Mouse (Mus musculus) CH12.LX (cell line): ENCODE data around the gene Camta1. TPM values are rescaled to one million over a fixed set of nuclear protein-coding genes. Genes with fewer than 3 reads are reported as not detected.
A peak's percentile ranks its signal among the peaks of the same experiment; 100 is the strongest.

ENCODE experiments used
- DNase-seq: peaks from one replicate; pipeline ENCODE4 v3.0.0-alpha.2; 2013; ENCODE audit errors: extremely low read depth
- H3K27ac ChIP-seq: 2 replicates; pipeline ENCODE4 v1.5.1; 2012; ENCODE audit warnings: low read depth, mild to moderate bottlenecking, control low read depth, moderate library complexity; ENCODE audit not compliant: insufficient read depth
- H3K27me3 ChIP-seq: replicated peaks from 2 replicates; pipeline ENCODE3; 2012; ENCODE audit warnings: inconsistent platforms
- H3K36me3 ChIP-seq, 2 experiments: replicated peaks in 1 of 2; 2 replicates each; pipeline versions ENCODE3 to v1.6.1; 2012; ENCODE audit warnings: inconsistent platforms in 1 of 2, low read length in 1 of 2, mild to moderate bottlenecking in 1 of 2, mixed read lengths in 1 of 2, moderate library complexity in 1 of 2; ENCODE audit not compliant: control insufficient read depth in 1 of 2, insufficient read depth in 1 of 2
- H3K4me1 ChIP-seq, 2 experiments: 2 replicates each; pipeline ENCODE4 v1.6.1; 2012; ENCODE audit warnings: inconsistent platforms in 1 of 2, moderate library complexity in 1 of 2; ENCODE audit not compliant: insufficient read depth in 2 of 2, control insufficient read depth in 1 of 2
- H3K4me2 ChIP-seq: 2 replicates; pipeline ENCODE4 v1.6.1; 2012; ENCODE audit warnings: low read depth, mild to moderate bottlenecking, control low read depth; ENCODE audit not compliant: poor library complexity, insufficient read depth, severe bottlenecking
- H3K4me3 ChIP-seq, 3 experiments: fragments of 150-350 bp in 1 of 3; sonication (generic) in 1 of 3; replicated peaks in 1 of 3; 2 replicates each; pipeline versions ENCODE3 to v1.5.1; 2011 to 2012; ENCODE audit warnings: low read depth in 2 of 3, low read length in 2 of 3, mild to moderate bottlenecking in 2 of 3, moderate library complexity in 2 of 3, control low read depth in 1 of 3, improper control_type of control experiment in 1 of 3, inconsistent platforms in 1 of 3, mixed read lengths in 1 of 3; ENCODE audit not compliant: poor library complexity in 1 of 3
- H3K79me2 ChIP-seq: replicated peaks from 2 replicates; pipeline ENCODE4 v1.6.1; 2012; ENCODE audit warnings: mild to moderate bottlenecking, moderate library complexity; ENCODE audit not compliant: control insufficient read depth, poor library complexity, insufficient read depth, severe bottlenecking; ENCODE audit errors: extremely low read depth
- H3K9ac ChIP-seq: 2 replicates; pipeline ENCODE4 v1.6.1; 2012; ENCODE audit warnings: low read depth, mild to moderate bottlenecking, control low read depth, moderate library complexity; ENCODE audit not compliant: insufficient read depth
- H3K9me3 ChIP-seq: replicated peaks from 2 replicates; pipeline ENCODE3; 2012; ENCODE audit warnings: low read length, inconsistent platforms, mixed read lengths
- BHLHE40 ChIP-seq: IDR thresholded peaks from 2 replicates; pipeline ENCODE4 v1.6.1; 2011; ENCODE audit warnings: mild to moderate bottlenecking, low read depth, low read length, improper control_type of control experiment
- EP300 ChIP-seq: IDR thresholded peaks from 2 replicates; pipeline ENCODE4 v1.6.1; 2011; ENCODE audit warnings: low read length, improper control_type of control experiment
- ETS1 ChIP-seq: conservative IDR thresholded peaks from 2 replicates; pipeline ENCODE4 v1.6.1; 2012; ENCODE audit warnings: low read depth, mild to moderate bottlenecking, inconsistent platforms, low read length, improper control_type of control experiment, moderate library complexity
- HCFC1 ChIP-seq: IDR thresholded peaks from 2 replicates; pipeline ENCODE4 v1.6.1; 2012; ENCODE audit warnings: low read depth, mild to moderate bottlenecking, inconsistent platforms, low read length, improper control_type of control experiment
- IRF4 ChIP-seq: IDR thresholded peaks from 2 replicates; pipeline ENCODE4 v1.6.1; 2014; ENCODE audit warnings: low read depth, mild to moderate bottlenecking, inconsistent platforms, low read length, improper control_type of control experiment
- KAT2A ChIP-seq: IDR thresholded peaks from 2 replicates; pipeline ENCODE4 v1.6.1; 2012; ENCODE audit warnings: low read length, improper control_type of control experiment, inconsistent platforms; ENCODE audit not compliant: insufficient replicate concordance
- MYC ChIP-seq: IDR thresholded peaks from 2 replicates; pipeline ENCODE4 v1.6.1; 2011; ENCODE audit warnings: low read depth, mild to moderate bottlenecking, improper control_type of control experiment, low read length
- POLR2A ChIP-seq: IDR thresholded peaks from 2 replicates; pipeline ENCODE4 v1.6.1; 2011; ENCODE audit warnings: low read depth, mild to moderate bottlenecking, improper control_type of control experiment, low read length
- POLR2AphosphoS2 ChIP-seq: IDR thresholded peaks from 2 replicates; pipeline ENCODE4 v1.6.1; 2011; ENCODE audit warnings: low read depth, low read length, improper control_type of control experiment
- RAD21 ChIP-seq: IDR thresholded peaks from 2 replicates; pipeline ENCODE4 v1.6.1; 2011; ENCODE audit warnings: low read depth, mild to moderate bottlenecking, low read length, improper control_type of control experiment, moderate library complexity
- TCF12 ChIP-seq: IDR thresholded peaks from 2 replicates; pipeline ENCODE4 v1.6.1; 2014; ENCODE audit warnings: low read depth, mild to moderate bottlenecking, inconsistent platforms, low read length, improper control_type of control experiment
- USF2 ChIP-seq: conservative IDR thresholded peaks from 2 replicates; pipeline ENCODE4 v1.6.1; 2011; ENCODE audit warnings: low read depth, low read length, improper control_type of control experiment
- ZC3H11A ChIP-seq: IDR thresholded peaks from 2 replicates; pipeline ENCODE4 v1.6.1; 2012; ENCODE audit warnings: low read depth, mild to moderate bottlenecking, inconsistent platforms, low read length, improper control_type of control experiment
- ZKSCAN1 ChIP-seq: IDR thresholded peaks from 2 replicates; pipeline ENCODE4 v1.6.1; 2012; ENCODE audit warnings: low read depth, inconsistent platforms, low read length, improper control_type of control experiment, borderline replicate concordance
- dilution Hi-C: fragments of 300-500 bp; cut with MboI; formaldehyde crosslinking; loops from 2 replicates; pipeline ENCODE4 v1.14.3; 2020; ENCODE audit warnings: low sequenced_read_pairs; ENCODE audit not compliant: extremely low pct_unique_long_range_greater_than_20kb, extremely low pct_ligation_motif_present
- in situ Hi-C: fragments of 300-500 bp; cut with MboI; formaldehyde crosslinking; loops from 3 replicates; pipeline ENCODE4 v1.14.3; 2019; ENCODE audit warnings: low sequenced_read_pairs, low pct_ligation_motif_present, low pct_unique_long_range_greater_than_20kb, mixed read lengths
- polyA plus RNA-seq: library from polyadenylated mRNA; unstranded; fragments of >175 nt; gene quantifications from 2 replicates; pipeline ENCODE4 v1.2.1, GENCODE M21; 2012; ENCODE audit warnings: low read depth; ENCODE audit not compliant: insufficient read length
- total RNA-seq, 2 experiments: library from RNA; depleted of rRNA; stranded (reverse); fragments of 300-350 nt in 1 of 2; fragments of >200 nt in 1 of 2; gene quantifications; 2 replicates each; pipeline ENCODE4 v1.2.3; 2012 to 2014

The Camta1 gene
- total and polyA plus RNA-seq, 3 experiments, result 9.9 to 32.5 (median 15.3) TPM

DNA sequence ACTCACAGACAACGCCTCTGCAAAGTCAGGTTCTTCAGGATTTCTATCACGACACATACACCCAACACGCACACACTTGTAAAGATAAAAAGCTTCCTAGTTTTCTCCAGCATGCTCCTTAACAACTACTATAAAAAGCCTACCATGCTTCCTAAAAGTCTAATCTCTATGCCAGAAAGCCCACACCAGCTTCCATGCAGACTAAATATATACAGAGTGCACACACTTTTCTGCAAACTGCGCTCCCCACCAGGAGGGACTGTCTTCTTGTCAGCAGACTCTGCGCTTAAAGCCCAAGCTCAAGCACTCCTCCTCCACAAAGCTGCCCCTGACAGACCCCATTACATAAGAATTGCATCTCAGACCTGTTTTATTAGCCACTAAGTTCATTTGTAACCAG, 820.2 kb downstream of the Camta1 start:
- Histone ChIP-seq H3K4me1 (peaks cover 5 to 20% of the 10 kb centered on the region in 2 experiments), H3K27me3 (no peaks in the 10 kb centered on the region), H3K9ac (no peak overlapping the region), H3K27ac (no peak overlapping the region), H3K36me3 (peaks cover under 1 to 2% of the 10 kb centered on the region in 2 experiments), H3K79me2 (no peaks in the 10 kb centered on the region), H3K4me3 (no peak overlapping the region), H3K9me3 (no peaks in the 10 kb centered on the region), H3K4me2 (no peak overlapping the region)
- in situ Hi-C loops, result no loop called here
- dilution Hi-C loops, result no loop called here
- no peak for DNase-seq
- no peak for TF ChIP-seq ZC3H11A

DNA sequence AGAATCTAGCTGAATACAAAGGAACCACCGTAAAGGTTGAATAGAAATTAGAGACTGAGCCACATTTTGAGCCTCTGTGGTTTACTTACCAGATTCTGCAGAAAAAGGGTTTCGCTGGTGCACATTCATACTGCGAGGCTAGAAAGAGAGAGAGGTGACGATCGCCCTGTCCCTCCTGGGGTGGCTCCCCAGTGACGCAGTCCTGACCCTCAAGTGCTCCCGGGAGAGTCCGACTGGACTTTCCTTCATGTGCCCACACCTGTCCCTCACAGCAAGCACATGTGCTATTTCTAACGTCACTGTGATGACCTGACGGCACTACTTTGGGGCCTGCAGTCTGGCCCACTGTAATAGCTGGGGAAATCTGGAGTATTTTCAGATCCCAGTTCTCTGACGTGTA, 823.9 kb downstream of the Camta1 start:
- dilution Hi-C loops, result no loop called here
- no peak overlapping the region for H3K4me2 ChIP-seq

DNA sequence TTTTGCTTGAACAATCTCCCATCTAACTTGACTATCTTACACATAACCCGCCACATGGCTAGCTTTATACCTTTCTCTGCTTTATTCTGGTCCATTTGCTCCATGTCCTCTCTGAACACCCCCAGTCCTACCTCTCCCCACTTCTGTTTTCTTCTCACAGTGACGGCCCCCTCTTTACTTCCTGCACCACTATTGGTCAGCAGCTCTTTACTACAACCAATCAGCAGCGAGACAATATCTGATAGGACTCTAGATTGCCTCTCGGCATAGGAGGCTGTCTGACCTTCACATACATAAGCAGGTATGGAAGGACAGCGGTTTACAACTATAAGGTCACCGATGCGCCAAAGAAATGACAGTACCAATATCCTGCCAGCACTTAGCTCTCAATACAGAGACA, 825.2 kb downstream of the Camta1 start:
- TF ChIP-seq MYC, result no peak
- no peak for TF ChIP-seq RAD21
- TF ChIP-seq BHLHE40, result no peak
- TF ChIP-seq KAT2A, result no peak
- no peak for TF ChIP-seq POLR2A
- Histone ChIP-seq H3K9me3 (no peaks in the 10 kb centered on the region), H3K4me2 (no peak overlapping the region), H3K4me3 (no peak overlapping the region), H3K79me2 (no peaks in the 10 kb centered on the region), H3K27me3 (no peaks in the 10 kb centered on the region), H3K9ac (no peak overlapping the region), H3K27ac (no peak overlapping the region), H3K36me3 (peaks cover 0 to 1% of the 10 kb centered on the region in 2 experiments), H3K4me1 (peaks cover 2 to 3% of the 10 kb centered on the region in 2 experiments; a peak in 3 of 4 replicates)
- DNase-seq, result no peak
- in situ Hi-C loops, result no loop called here
- dilution Hi-C loops, result no loop called here

More for the DNA sequence above, 823.9 kb downstream of the Camta1 start:
- Histone ChIP-seq H3K79me2 (no peaks in the 10 kb centered on the region), H3K4me3 (no peak overlapping the region), H3K27me3 (no peaks in the 10 kb centered on the region), H3K27ac (no peak overlapping the region), H3K9me3 (no peaks in the 10 kb centered on the region), H3K9ac (no peak overlapping the region), H3K36me3 (no peaks in the 10 kb centered on the region), H3K4me1 (peaks cover 2 to 9% of the 10 kb centered on the region in 2 experiments; a peak in 3 of 4 replicates)
- TF ChIP-seq IRF4, result peak; percentile 65
- no peak for TF ChIP-seq EP300
- no peak for TF ChIP-seq HCFC1
- TF ChIP-seq BHLHE40, result peak; percentile 81
- TF ChIP-seq TCF12, result no peak; the same call in 1 of the 2 replicates
- no peak for TF ChIP-seq POLR2A
- TF ChIP-seq POLR2AphosphoS2, result no peak
- TF ChIP-seq ETS1, result peak; percentile 77
- TF ChIP-seq ZKSCAN1, result no peak
- no peak for TF ChIP-seq RAD21
- no peak for TF ChIP-seq USF2
- in situ Hi-C loops, result no loop called here
- peak; percentile 16 for DNase-seq
